Mouse (Mus musculus): ENCODE measurements around the gene Slamf7.
"Not testable (repeated sequence)": the region's sequence is repeated elsewhere in the genome, so short reads cannot be mapped to it uniquely, and the experiment has no call there.

Slamf7 gene

DNA sequence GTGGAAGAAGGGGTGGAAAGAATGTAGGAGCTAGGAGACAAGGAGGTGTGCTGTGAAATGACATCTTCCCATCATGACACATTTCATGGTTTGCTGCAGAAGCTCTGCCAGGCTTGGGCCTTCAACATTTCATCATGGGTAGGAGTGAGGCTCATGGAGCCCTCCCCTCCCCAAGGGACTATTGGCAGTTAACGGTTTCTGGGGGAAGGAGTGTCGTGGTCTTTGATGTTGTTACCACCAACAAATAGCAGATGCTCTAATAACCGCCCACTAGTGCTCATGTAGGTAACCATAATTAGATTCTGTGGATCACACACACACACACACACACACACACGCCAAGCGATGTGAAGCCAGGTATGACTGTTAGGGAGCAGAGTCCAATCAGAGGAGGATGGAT lies at the start of gene Slamf7:
Gene Slamf7, minus strand, starts transcription at position 302 of the 400 bp plus-strand sequence.
- DNase-seq, result no peak

GRCm38 (mm10) chr1:171698983-171699382 lies 46.1 kb upstream of the Slamf7 start:
- peak; percentile 33 for DNase-seq

DNA sequence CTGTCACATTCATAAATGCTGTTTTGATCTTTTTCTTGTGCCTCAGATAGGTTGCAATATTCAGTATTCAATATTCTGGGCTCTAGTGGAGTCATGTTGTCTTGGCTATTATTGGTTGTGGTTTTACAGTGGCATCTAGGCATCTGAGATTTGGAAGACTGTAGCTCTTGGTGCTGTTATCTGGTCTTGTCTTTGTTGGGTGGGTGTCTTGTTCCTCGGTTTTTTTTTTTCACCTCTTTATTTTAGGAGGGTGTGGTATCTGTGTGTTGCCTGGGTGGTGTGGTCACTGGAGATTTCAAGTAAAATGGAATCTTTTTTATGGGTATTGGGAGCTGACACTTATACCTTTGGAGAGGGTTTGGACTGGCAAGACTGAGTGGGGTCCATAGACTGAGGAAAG lies 41.1 kb upstream of the Slamf7 start:
- no peak for DNase-seq

GRCm38 (mm10) chr1:171687320-171687719 lies 34.5 kb upstream of the Slamf7 start:
- no peak for DNase-seq

DNA sequence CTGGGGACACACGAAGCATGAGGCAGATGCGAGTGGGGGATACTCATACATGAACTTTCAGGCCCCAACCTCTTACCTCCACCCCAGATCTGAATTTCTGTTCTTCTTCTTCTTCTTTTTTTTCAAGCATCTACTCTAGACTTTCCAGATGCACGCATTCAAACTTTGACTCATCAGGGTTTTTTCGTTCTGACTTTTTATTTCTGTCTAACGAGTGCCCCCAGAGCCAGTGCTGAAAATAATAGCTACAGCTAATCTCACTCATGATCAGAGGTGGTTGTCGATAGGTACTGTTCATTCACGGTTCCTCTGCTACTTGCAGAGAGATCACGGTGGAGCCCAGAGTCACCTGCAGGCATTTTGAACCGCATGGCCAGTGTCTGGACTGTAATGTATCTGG lies 32.1 kb upstream of the Slamf7 start:
- no peak for DNase-seq

GRCm38 (mm10) chr1:171681531-171682299 lies 28.9 kb upstream of the Slamf7 start, which contains the start of gene Cd48:
TSS of gene Cd48 (plus strand) at chr1:171682009.
- DNase-seq, result peak; percentile 24

GRCm38 (mm10) chr1:171681009-171681408 lies 28.2 kb upstream of the Slamf7 start:
- peak; percentile 52 for DNase-seq

DNA sequence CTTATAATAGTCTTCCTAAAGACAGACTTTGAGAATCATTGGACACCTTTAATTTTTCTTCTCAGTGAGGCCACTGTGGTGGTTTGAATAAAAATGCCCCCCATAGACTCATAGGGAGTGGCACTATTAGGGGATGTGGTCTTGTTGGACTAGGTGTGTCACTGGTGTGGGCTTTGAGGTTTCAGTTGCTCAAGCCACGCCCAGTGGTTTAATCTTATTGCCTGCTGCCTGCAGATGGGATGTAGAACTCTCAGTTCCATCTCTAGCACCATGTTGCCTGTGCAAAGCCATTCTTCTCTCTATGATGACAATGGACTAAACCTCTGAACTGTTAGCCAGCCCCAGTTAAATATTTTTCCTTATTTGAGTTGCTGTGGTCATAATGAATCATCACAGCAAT lies 24.9 kb upstream of the Slamf7 start:
- DNase-seq, result no peak

DNA sequence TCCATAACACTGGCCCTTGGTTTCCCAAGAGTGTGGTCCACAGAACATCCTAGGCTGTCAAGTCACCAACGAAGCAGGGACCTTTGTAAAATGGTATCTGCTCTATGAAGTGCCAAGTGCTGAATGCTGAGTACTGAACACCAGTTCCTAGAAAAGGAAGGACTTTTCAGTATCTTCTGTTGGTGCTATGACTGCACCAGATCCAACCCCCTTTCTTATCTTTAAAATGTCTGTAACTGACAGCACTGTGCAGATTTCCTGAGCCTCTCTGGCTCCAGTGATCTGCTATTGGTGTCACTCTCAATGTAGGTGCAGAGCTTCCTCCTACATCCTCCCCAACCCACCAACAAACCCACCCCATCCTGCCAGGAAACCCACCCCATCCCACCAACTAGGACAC lies 21.6 kb upstream of the Slamf7 start:
- no peak for DNase-seq

DNA sequence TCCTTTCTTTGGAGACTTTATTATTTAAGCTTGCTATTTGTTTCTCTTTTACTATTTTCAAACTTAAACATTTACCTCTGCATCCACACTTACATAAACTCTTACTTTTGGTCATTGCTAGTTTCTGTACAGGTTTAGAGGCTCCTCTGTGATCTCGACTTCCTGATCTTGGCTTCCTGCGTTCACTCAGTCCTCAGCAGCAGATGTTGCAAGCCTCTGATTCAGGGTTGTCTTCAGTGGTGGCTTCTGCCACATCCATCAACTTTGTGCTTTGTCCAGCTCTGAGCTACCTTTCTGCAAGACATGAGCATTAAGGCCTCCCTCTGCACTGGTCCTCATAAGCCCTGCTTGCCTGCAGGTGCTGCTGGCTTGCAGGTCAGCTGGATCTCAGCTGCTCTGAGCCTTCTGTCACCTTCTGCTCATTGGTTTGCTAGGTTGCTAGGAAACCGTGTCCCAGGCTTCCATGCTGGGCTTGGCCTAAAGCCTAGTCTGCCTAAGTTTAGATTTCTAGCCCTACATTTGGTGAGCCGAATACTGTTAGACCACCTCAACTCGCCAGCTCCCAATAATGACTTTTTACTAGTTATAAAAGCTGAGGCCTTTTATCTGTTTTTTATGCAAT lies 20.1 kb upstream of the Slamf7 start:
- no peak for DNase-seq

GRCm38 (mm10) chr1:171672451-171672850 lies 19.6 kb upstream of the Slamf7 start:
- not testable (repeated sequence) for DNase-seq

GRCm38 (mm10) chr1:171667160-171667559 lies 14.3 kb upstream of the Slamf7 start:
- no peak for DNase-seq

GRCm38 (mm10) chr1:171666350-171666749 lies 13.5 kb upstream of the Slamf7 start:
- DNase-seq, result no peak

GRCm38 (mm10) chr1:171663757-171664156 lies 10.9 kb upstream of the Slamf7 start:
- DNase-seq, result no peak

GRCm38 (mm10) chr1:171661482-171661881 lies 8.6 kb upstream of the Slamf7 start:
- no peak for DNase-seq

- DNase-seq, result no peak
These were observed 7.6 kb upstream of the Slamf7 start for GRCm38 (mm10) chr1:171660423-171660822.

DNA sequence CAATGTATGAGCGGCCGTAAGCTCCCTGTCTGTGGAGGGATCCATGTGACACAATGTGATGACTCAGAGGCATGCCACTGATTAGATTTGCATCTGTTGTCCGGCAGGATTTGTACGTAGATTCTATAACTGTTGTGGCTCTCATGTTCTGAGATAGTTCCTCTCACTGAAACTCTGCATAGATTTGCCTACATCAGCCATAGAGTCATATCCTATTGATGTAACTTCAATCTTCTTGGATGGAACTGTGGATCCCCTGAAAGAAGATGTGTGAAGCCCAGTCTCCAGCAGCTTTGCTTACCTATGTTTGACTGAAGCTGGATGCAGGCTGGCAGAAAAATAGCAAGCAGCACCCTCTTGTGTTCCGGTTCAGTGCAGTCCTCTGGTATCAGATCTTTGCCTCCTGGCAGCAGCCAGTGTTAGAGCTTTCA lies 5.7 kb upstream of the Slamf7 start:
- no peak for DNase-seq

DNA sequence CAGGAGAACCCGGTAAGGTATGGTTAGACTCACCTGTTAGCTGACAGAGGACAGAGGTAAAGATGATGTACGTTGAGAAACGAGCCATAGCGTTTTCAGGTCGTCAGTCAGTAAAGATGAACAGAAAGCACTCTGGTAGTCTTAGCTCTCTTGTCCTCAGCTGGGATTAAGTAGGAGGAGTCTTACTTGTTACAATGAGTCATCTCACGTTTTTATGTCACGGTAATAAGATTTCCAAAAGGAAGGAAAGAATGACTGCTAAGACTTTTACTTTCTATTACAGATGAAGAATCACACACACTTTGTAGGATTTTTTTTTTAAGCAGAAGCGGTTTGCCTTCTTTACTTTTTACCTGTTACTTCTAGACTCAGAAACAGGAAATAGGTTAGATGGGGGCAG lies 4.0 kb downstream of the Slamf7 start:
- no peak for DNase-seq

- no peak for DNase-seq
These were observed 5.1 kb downstream of the Slamf7 start for GRCm38 (mm10) chr1:171647716-171648115.

- no peak for DNase-seq
These were observed 6.3 kb downstream of the Slamf7 start for GRCm38 (mm10) chr1:171646429-171646940.

DNA sequence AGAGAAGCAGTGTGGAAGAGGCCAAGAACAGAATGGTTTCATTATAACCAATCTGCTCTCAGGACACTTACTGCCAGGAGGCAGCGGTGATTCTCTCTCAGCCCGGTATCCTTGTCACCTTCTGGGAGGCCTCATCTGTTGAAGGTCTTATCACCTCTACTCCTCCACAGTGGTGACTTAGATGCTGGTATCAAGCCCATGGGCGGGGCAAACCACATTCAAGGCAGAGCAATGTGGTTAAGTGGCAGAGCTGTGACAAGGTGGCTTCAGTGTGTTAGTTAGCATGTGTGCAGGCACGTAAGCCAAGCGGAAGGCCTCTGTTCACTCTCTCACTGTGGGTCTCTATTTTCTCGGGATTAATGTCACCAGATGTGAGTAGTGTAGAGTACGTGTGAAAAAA lies 9.2 kb downstream of the Slamf7 start:
- DNase-seq, result no peak

GRCm38 (mm10) chr1:171640796-171641195 lies 12.0 kb downstream of the Slamf7 start:
- no peak for DNase-seq

DNA sequence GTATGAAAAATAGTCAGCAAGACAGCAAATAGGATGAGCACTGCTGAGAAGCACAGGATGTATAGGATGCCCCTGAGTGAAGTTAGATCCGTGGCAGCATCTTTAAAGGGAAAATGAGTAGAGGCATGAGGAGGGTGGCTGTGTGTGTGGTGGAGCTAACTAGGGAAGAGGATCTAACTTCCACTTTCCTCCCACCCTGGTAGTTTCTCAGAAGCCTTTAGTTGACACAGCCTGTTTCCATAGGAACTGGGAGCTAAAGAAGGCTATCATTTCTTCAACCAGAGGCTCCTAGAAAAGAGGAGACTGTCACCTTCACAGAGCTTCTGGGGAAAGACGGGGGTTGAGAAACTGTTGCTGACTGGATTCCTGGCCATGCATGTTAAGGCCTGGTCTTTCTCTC lies 14.1 kb downstream of the Slamf7 start:
- no peak for DNase-seq

GRCm38 (mm10) chr1:171637101-171637500 lies 15.7 kb downstream of the Slamf7 start:
- no peak for DNase-seq

Measured in lung, postnatal 36 days (tissue).